Mouse (Mus musculus) testis, adult 2 months (tissue): Measurements from ENCODE around the gene Eppin.

Experiments used
- CTCF ChIP-seq: fragments of 200-500 bp; IDR thresholded peaks from 2 replicates; pipeline ENCODE4 v1.5.1; 2012; ENCODE audit warnings: low read depth, mild to moderate bottlenecking, inconsistent platforms, low read length, moderate library complexity; ENCODE audit not compliant: control insufficient read depth, insufficient read depth, insufficient replicate concordance
- POLR2A ChIP-seq: fragments of 200-500 bp; IDR thresholded peaks from 2 replicates; pipeline ENCODE4 v1.6.1; 2012; ENCODE audit warnings: low read depth, mild to moderate bottlenecking, inconsistent platforms, low read length, moderate library complexity; ENCODE audit not compliant: control insufficient read depth

DNA sequence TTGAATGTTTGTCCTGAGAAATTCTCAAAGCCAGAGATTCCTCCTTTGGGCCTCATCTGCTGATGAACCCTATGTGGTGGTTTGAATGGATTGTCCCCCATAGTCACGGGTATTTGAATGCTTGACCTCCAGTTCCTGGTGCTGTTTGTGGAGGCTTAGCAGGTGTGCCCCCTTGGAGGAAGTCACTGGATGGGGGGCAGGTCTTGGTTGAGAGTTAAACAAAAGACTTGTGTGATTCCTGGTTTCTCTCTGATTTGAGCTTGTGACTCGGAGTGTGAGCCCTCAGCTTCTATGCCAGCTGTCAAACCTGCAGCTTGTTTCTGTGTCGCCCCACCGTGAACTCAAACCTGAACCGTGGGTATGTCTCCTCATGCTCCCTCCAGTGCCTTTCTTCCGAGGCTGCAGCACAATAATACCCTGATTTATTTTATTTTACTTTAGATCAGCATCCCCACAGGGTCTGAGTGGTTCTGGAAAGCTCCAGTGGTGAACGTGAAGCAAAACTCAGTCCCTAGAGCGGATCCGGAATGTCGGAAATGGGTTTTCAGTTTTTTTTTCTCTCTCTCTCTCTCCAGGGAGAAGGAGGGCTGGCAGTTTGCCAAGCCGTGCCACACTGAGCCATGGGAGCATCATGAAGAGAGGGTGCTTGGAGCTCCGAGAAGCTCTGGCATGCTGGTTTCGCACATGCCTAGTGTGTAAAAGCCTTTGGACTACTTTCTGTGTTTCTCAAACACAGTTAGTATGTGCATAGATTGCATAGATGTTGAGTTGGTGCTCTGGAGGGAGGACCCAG, 48.7 kb upstream of the Eppin start:
- no peak for TF ChIP-seq POLR2A
- no peak for TF ChIP-seq CTCF
